Mouse (Mus musculus) hindbrain, postnatal 0 days (tissue): ENCODE results near the gene Mon1a. TPM values are rescaled to one million over a fixed set of nuclear protein-coding genes. Genes with fewer than 3 reads are reported as not detected.

Experiments used
- ATAC-seq: fragments of 200-750 bp; cut with Nextera tagmentation; 2 replicates; pipeline ENCODE4 v1.8.0; 2017; ENCODE audit warnings: mild to moderate bottlenecking, moderate TSS enrichment, moderate library complexity
- DNase-seq: peaks from one replicate; pipeline ENCODE4 v3.0.0-alpha.2; 2015; ENCODE audit warnings: low spot score
- H3K27ac ChIP-seq: fragments of 300-500 bp; sonication (generic); 2 replicates; pipeline ENCODE4 v1.5.1; 2014; ENCODE audit warnings: mild to moderate bottlenecking
- H3K27me3 ChIP-seq: fragments of 300-500 bp; sonication (generic); 2 replicates; pipeline ENCODE4 v1.6.1; 2014; ENCODE audit warnings: low read length, mixed read lengths; ENCODE audit not compliant: insufficient read depth
- H3K36me3 ChIP-seq: fragments of 300-500 bp; sonication (generic); 2 replicates; pipeline ENCODE4 v1.6.1; 2014; ENCODE audit warnings: low read length, mixed read lengths; ENCODE audit not compliant: insufficient read depth
- H3K4me1 ChIP-seq: fragments of 300-500 bp; sonication (generic); 2 replicates; pipeline ENCODE4 v1.6.1; 2014; ENCODE audit warnings: antibody characterized with exemption, low read length, mixed read lengths; ENCODE audit not compliant: insufficient read depth
- H3K4me2 ChIP-seq: fragments of 300-500 bp; sonication (generic); 2 replicates; pipeline ENCODE4 v1.6.1; 2014; ENCODE audit warnings: low read depth, mild to moderate bottlenecking, low read length, moderate library complexity, mixed read lengths
- H3K4me3 ChIP-seq: fragments of 300-500 bp; sonication (generic); 2 replicates; pipeline ENCODE4 v1.5.1; 2014; ENCODE audit warnings: low read length
- H3K9ac ChIP-seq: fragments of 300-500 bp; sonication (generic); replicated peaks from 2 replicates; pipeline ENCODE4 v1.6.1; 2014; ENCODE audit warnings: mild to moderate bottlenecking, low read length, moderate library complexity, mixed read lengths
- H3K9me3 ChIP-seq: fragments of 300-500 bp; sonication (generic); 2 replicates; pipeline ENCODE4 v1.6.1; 2016; ENCODE audit warnings: low read length, mixed read lengths
- CTCF ChIP-seq: IDR thresholded peaks from 2 replicates; pipeline ENCODE4 v1.5.1; 2016; ENCODE audit warnings: antibody characterized with exemption, control low read depth, low read depth
- WGBS: fragments of 180-500 bp; shearing (Covaris S2); extraction: QIAGEN DNeasy Blood & Tissue Kit; methylation state at CpG from one replicate; pipeline ENCODE4 v1.1.7; 2014; 5-methylcytosine and 5-hydroxymethylcytosine counted together
- polyA plus RNA-seq: library from polyadenylated mRNA; unstranded; fragments of >200 nt; fragmentation: Nextera tagmentation; extraction: Ambion mirVana; gene quantifications from 2 replicates; pipeline ENCODE4 v1.2.1, GENCODE M21; 2015
- total RNA-seq: library from RNA; depleted of rRNA; stranded (reverse); fragments of >200 nt; gene quantifications from 2 replicates; pipeline ENCODE4 v1.2.3, GENCODE M21; 2014

Gene Mon1a
- total and polyA plus RNA-seq, 2 experiments from 2014 or later = 13.8 to 21.9 TPM

DNA sequence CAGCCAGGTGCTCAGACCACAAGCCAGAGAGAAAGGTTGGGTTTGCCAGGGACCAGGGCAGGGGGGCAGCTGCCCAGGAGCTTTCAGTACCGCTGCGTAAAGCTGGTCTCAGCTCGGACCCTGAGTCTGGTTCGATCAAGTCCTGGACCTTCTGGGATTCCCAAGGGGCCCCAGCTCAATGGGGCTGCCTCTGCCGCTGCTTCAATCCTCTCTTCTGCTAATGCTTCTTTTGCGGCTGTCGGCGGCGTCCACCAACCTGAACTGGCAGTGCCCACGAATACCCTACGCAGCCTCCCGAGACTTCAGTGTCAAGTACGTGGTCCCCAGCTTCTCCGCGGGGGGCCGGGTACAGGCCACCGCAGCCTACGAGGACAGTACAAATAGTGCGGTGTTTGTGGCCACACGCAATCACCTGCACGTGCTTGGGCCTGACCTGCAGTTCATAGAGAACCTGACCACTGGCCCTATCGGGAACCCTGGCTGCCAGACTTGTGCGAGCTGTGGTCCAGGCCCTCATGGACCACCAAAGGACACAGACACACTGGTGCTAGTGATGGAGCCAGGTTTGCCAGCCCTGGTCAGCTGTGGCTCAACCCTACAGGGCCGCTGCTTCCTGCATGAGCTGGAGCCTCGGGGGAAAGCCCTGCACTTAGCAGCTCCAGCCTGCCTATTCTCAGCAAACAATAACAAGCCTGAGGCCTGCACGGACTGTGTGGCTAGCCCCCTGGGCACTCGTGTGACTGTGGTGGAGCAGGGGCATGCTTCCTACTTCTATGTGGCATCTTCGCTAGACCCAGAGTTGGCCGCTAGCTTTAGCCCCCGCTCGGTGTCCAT is 19.2 kb downstream of the Mon1a start:
- DNase-seq = no peak
- 51% methylated on average over 31 of the region's 31 CpGs for WGBS
- no peak for ATAC-seq
- H3K4me1 ChIP-seq = 0 out of 2 replicates have a peak, but pooled peaks cover 3% of the 10 kb centered on the region
- no peaks in the 10 kb centered on the region for H3K9me3 ChIP-seq
- no peaks in the 10 kb centered on the region for H3K27me3 ChIP-seq
- no peaks in the 10 kb centered on the region for H3K36me3 ChIP-seq
- H3K4me2 ChIP-seq = peak overlapping the region; percentile 47
- H3K27ac ChIP-seq = no peak overlapping the region
- 0 out of 2 replicates have a peak overlapping the region, but pooled peaks have one; percentile 5 for H3K9ac ChIP-seq
- H3K4me3 ChIP-seq = peak overlapping the region; percentile 10; the same call in 1 of the 2 replicates
- TF ChIP-seq CTCF = no peak

GRCm38 (mm10) chr9:107907801-107908120 is 19.8 kb downstream of the Mon1a start:
- Histone ChIP-seq H3K4me2 (no peak overlapping the region), H3K27ac (no peak overlapping the region), H3K4me1 (0 out of 2 replicates have a peak, but pooled peaks cover 3% of the 10 kb centered on the region), H3K4me3 (no peak overlapping the region), H3K9ac (no peak overlapping the region), H3K9me3 (no peaks in the 10 kb centered on the region), H3K27me3 (no peaks in the 10 kb centered on the region), H3K36me3 (no peaks in the 10 kb centered on the region)
- TF ChIP-seq CTCF = no peak
- 71% methylated on average over 14 of the region's 14 CpGs for WGBS
- ATAC-seq = no peak
- DNase-seq = no peak

- WGBS = 27% methylated on average over 18 of the region's 18 CpGs
- no peaks in the 10 kb centered on the region for H3K27me3 ChIP-seq
- H3K9me3 ChIP-seq = no peaks in the 10 kb centered on the region
- no peaks in the 10 kb centered on the region for H3K36me3 ChIP-seq
- no peak for DNase-seq
- H3K4me2 ChIP-seq = no peak overlapping the region
- H3K27ac ChIP-seq = no peak overlapping the region
- H3K4me1 ChIP-seq = 0 out of 2 replicates have a peak, but pooled peaks cover 3% of the 10 kb centered on the region
- ATAC-seq = no peak
- no peak for TF ChIP-seq CTCF
- no peak overlapping the region; the same call in 1 of the 2 replicates for H3K9ac ChIP-seq
- no peak overlapping the region for H3K4me3 ChIP-seq
Measured at GRCm38 (mm10) chr9:107908410-107909158, 20.6 kb downstream of the Mon1a start.

GRCm38 (mm10) chr9:107910025-107910769 is 22.2 kb downstream of the Mon1a start:
- no peaks in the 10 kb centered on the region for H3K27me3 ChIP-seq
- H3K4me1 ChIP-seq = 0 out of 2 replicates have a peak, but pooled peaks cover 3% of the 10 kb centered on the region
- TF ChIP-seq CTCF = no peak
- no peak for DNase-seq
- H3K4me2 ChIP-seq = no peak overlapping the region
- no peak for ATAC-seq
- no peak overlapping the region for H3K4me3 ChIP-seq
- no peak overlapping the region for H3K27ac ChIP-seq
- H3K9ac ChIP-seq = no peak overlapping the region
- H3K9me3 ChIP-seq = no peaks in the 10 kb centered on the region
- H3K36me3 ChIP-seq = no peaks in the 10 kb centered on the region
- 89% methylated on average over 15 of the region's 15 CpGs for WGBS

GRCm38 (mm10) chr9:107914764-107915420 is 26.9 kb downstream of the Mon1a start:
- WGBS = 73% methylated on average over 16 of the region's 16 CpGs
- Histone ChIP-seq H3K4me2 (no peak overlapping the region), H3K4me3 (no peak overlapping the region), H3K9ac (no peak overlapping the region), H3K27me3 (no peaks in the 10 kb centered on the region), H3K9me3 (no peaks in the 10 kb centered on the region), H3K4me1 (peaks cover 8% of the 10 kb centered on the region), H3K27ac (no peak overlapping the region), H3K36me3 (no peaks in the 10 kb centered on the region)
- no peak for TF ChIP-seq CTCF
- no peak for DNase-seq
- ATAC-seq = no peak

DNA sequence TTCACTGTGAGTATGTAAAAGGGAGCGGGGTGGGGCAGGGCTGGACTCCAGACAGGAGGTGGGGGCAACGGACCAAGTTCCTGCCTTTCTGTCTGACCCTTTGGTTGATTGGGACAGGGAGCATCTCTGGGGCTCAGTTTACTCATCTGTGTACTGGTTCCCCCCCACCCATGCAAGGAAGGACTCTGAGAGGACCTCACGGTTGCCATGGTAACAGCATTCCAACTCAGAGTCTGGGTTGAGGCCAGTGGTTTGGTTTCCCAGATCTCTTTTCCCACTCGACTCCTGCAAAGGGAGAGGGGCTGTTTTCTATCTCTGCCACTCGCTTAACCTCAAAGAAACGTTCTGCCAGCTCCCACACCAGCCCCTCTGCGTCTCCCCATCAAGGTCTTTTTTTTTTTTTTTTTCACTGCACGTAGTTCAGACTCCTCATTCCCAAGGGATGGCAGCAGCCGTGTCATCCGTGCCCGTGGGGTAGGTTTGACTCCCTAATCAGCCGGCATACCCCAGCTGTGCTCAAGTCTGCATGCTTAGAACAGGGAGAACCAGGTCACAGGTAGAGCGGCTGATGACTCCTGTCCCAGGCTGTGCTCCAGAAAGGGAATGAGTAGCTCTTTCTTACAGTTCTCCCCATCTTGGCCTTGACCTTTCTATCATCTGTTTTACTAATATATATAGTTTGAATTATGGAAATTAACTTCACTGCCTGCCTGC is 30.1 kb downstream of the Mon1a start:
- peaks cover 8% of the 10 kb centered on the region for H3K4me1 ChIP-seq
- no peaks in the 10 kb centered on the region for H3K36me3 ChIP-seq
- no peak overlapping the region for H3K4me3 ChIP-seq
- ATAC-seq = peak; percentile 41
- no peaks in the 10 kb centered on the region for H3K9me3 ChIP-seq
- DNase-seq = peak; percentile 76
- H3K27me3 ChIP-seq = no peaks in the 10 kb centered on the region
- TF ChIP-seq CTCF = no peak
- H3K27ac ChIP-seq = no peak overlapping the region
- 21% methylated on average over 13 of the region's 13 CpGs for WGBS
- H3K9ac ChIP-seq = no peak overlapping the region
- H3K4me2 ChIP-seq = no peak overlapping the region; the same call in 1 of the 2 replicates
